Mouse (Mus musculus) G1E (cell line): ENCODE results near the gene Abl1.

ENCODE experiments used
- CTCF ChIP-seq: IDR thresholded peaks from 2 replicates; pipeline ENCODE4 v1.5.1; 2012; ENCODE audit warnings: low read depth, low read length, inconsistent platforms, mixed read lengths
- GATA1 ChIP-seq: IDR thresholded peaks from 2 replicates; pipeline ENCODE4 v1.6.1; 2012; ENCODE audit warnings: borderline replicate concordance, low read length, inconsistent platforms, mixed read lengths
- GATA2 ChIP-seq: IDR thresholded peaks from 2 replicates; pipeline ENCODE4 v1.6.1; 2012; ENCODE audit warnings: low read depth, low read length, inconsistent platforms, borderline replicate concordance
- TAL1 ChIP-seq: conservative IDR thresholded peaks from 2 replicates; pipeline ENCODE4 v1.6.1; 2012; ENCODE audit warnings: low read depth, low read length, inconsistent platforms, mixed read lengths

GRCm38 (mm10) chr2:31688074-31688925, at the start of gene Abl1:
- TF ChIP-seq TAL1 (no peak), CTCF (no peak), GATA1 (no peak), GATA2 (no peak)
